Mouse (Mus musculus): ENCODE results near the gene Cxadr.

The Cxadr gene

DNA sequence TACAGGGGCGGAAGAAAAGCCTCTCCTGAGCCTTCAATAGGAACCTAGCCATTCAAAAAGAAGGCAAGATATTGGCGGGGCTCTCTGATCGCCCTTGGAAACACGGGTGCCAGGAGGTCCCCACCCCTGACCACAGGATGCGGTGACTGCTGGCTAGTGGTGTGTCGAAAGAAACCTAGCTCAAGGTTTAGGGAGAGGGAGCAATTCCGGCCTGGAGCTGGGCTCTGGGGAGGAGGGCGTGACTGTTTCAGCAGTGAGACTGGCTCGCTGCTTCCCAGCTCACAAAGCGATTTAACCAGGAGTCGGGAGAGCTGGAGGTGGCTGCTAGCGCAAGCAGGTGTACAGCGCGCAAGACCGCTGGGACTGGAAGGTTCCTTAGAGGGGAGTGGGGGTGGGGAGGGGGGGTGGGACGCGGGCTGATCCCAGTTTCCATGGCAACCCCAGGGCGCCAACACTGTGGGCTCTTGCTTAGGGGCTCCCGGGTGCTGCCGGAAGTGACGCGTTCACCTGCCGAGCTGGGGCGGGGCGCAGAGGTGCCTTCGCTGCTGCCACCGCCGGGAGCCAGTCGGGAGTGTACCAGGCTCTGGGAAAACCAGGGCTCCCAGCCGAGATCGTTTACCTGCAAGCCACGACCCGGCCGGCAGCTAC, at the start of gene Cxadr:
Gene Cxadr (plus strand): TSS at position 307 of the 648 bp plus-strand sequence.
- DNase-seq (ENCODE audit: low read depth in 1 of 2, low spot score in 2 of 2), result no peak

DNA sequence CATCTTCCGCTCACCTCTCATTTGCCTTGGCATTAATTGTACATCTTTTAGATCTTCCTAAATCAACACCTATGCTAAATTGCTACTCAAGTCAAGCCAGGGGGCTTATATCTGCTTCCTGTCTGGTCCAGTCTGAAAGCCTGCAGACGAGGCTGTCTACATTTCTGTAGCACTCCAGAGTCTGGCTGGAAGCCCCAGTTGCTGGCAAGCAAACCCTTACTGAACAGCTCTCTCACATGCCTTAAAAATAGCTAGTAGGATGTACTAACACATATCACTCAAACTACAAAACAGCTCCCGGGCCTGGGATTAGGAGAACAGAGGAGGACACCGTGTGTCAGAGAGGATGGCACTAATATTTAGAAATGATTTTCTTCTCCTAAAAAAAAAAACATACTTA, 42.3 kb upstream of the Cxadr start:
- DNase-seq (ENCODE audit: low read depth in 1 of 2, low spot score in 2 of 2), result no peak

DNA sequence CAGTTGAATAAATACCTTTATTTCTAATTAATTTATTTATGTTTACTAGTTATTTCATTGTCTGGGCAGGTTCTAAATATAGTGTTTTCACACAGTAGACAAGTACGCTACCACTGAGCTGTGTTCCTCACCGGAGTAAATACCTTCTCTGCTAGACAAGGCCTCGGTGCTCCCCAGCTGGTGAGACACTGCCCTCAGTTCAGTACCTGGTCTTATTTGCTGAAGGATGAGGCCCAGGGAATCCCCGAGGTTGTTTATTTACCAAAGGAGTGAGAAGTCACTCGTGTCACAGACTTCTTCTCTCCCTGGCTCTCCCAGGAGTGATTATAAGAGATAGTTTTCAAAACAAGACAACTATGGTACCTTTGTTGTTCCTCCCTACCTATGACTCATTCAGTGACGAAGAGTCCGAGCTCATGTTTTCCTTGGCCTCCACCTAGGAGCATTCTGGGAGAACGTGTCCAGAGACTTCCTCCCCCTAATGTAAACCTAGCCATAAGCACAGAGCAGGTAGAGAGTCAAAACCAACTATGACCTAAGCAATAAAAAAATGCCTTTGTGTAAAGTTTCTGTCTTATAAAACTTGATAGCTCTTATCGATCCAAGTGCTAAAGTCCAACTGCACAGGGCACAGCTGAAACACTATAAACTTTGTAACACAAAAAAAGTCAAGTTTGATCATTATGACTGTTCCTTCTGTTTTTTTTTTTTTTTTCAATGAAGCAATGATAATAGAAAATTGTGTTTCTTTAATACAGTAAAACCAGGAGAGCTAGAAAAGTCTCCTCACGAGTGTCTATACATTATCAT, 41.0 kb upstream of the Cxadr start:
- no peak for DNase-seq (ENCODE audit: low read depth in 1 of 2, low spot score in 2 of 2)

DNA sequence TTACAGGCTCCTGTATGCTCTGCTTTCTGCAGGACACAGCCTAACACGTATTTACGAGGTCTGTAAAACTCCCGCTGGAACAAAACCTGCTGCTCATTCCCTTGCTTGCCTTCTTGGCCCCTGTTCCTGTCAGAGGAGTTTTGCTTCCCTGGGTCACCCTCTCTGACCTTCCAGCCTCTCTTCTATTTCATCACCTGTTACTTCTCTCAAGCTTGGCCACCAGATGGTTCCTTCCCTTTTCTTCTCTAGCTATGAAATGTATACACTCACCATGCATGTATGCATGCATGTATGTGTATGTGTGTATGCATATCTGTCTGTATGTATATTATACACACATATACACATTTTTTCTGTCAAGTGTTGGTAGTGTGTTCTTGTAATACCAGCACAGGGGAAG, 39.8 kb upstream of the Cxadr start:
- no peak for DNase-seq (ENCODE audit: low read depth in 1 of 2, low spot score in 2 of 2)

DNA sequence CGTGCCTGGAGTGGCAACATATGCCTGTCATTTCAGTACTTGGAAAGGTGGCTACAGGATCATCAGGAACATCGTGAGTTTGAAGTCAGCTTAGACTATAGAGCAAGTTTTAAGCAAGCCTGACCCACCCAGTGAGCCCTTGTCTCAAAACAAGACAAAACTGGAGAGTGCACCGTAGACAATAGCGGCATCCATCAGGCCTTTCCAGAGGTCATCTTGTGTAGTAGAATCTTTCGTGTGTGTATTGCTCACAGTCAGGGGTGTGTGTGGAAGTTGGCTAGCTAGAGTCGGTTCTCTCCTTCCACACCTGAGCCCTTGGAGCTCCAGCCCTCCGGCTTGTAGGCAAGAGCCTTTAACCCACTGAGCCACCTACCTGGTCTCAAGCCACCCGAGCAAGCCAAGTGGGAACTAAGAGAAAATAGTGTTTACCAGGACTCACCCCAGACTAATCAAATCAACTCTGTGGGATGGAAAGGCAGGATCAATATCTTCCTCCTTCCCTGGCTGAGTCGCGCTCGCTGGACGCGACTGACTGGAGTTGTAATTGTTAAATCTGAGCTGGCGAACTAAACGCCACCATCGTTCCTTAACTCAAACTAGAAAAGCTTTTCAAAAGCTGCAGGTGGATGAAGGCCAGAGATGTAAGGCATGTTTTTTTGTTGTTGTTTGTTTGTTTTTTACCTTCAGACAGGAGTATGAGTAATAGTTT, 36.7 kb upstream of the Cxadr start:
- no peak for DNase-seq (ENCODE audit: low read depth in 1 of 2, low spot score in 2 of 2)

DNA sequence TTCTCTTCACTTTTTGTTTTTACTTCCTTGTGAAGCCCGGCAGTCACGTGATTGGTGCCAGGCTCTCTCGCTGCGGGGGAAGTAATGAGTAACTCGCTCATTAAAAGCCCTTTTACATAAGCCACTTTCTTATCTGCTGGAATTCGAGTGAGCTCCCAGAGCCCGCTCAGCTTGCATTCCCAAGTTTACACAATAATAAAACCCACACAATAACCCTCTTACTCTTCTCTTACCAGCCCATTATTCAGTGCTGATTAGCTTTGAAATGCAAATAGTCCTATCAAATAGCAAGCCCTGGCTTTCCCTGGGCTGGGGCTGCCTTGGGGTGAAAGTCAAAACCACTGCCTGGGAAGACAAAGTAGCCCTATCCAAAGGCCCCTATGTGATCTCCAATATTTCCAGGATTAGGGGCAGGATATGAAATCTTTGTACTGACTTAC, 36.1 kb upstream of the Cxadr start:
- DNase-seq (ENCODE audit: low read depth in 1 of 2, low spot score in 2 of 2), result peak; percentile 12 to 22

DNA sequence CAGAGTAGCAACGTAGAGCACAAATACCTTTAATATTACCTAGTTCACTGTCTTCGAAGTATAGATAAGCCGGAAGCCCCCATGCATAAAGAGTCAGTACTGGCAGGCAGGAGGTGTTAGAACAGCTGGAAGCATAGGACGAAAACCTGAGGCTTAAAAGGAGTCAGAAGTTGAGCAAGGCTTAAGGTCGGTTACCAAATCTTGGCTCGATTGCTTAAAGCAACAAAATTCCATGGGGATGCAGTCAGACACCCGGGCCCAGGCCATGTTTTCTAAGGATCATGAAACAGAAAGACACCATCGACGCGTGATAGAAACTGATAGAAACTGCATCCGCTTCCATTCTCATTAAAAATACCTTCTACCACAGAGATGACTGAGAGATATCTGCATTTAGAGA, 35.5 kb upstream of the Cxadr start:
- DNase-seq (ENCODE audit: low read depth in 1 of 2, low spot score in 2 of 2), result no peak

DNA sequence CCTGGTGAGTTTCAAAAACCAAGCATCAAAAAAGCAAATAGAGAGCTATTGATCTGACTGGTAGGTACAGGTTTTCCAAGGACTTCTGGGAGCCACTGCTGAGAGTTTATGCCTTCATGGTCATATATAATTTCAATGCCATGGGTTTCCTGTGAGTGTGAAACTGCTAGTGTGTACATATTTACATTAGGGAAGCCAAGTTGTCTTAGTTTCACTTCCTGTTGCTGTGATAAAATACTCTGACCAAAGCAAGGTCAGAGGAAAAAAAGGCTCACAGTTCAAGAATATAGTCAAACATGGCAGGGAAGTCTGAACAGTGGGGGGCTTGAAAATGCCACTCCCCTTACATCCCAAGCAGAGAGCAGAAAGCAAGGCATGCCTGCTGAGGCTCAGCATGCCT, 33.8 kb upstream of the Cxadr start:
- DNase-seq (ENCODE audit: low read depth in 1 of 2, low spot score in 2 of 2), result peak in 1 of 2 experiments; percentile 1

DNA sequence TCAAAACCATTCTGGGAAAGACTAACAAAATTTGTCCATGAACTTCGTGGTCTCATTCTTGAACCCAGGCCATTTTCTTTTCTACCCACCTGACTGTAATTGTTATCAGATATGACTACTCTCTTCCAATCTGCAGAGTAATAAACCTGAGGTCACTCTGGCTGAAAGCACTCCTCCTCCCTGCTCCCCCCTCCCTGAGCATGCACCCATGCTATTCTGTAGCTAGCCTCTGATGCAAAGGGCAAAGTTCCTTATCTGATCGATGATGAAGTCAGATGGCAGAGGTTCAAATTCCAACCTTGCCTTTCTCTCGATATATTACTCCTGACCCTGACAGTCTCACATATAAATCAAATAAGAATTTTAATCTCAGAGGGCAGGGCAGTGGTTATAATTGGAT, 33.1 kb upstream of the Cxadr start:
- DNase-seq (ENCODE audit: low read depth in 1 of 2, low spot score in 2 of 2), result no peak

DNA sequence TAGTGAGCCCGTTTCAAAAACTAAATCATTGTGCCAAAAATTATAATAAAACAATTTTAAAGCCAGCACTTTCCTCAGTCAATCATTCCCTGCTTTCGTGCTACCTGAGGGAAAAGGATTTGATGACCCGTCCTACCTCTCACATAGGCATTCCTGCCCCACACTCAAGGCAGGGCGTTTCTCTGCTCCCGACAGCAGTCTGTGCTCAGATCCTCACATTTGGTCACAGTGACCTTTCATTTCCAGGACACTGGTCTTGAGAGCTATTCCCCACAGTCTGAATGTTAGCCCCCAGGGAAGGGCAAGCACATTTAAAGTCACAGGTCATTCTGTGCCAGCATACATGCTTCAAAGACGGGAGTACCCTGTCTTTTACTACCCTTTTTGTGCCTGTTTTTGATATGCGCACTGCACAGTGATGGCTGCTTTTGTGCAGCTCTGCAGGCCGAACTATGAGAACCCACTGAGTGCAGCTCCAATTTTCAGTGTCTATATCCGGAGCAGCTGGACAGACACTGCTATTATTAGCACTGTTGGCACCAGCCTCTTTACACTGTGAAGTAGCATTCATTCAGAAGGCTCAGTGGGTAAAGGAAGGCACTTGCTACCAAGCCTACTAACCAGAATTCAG, 26.3 kb upstream of the Cxadr start:
- DNase-seq (ENCODE audit: low read depth in 1 of 2, low spot score in 2 of 2), result no peak

DNA sequence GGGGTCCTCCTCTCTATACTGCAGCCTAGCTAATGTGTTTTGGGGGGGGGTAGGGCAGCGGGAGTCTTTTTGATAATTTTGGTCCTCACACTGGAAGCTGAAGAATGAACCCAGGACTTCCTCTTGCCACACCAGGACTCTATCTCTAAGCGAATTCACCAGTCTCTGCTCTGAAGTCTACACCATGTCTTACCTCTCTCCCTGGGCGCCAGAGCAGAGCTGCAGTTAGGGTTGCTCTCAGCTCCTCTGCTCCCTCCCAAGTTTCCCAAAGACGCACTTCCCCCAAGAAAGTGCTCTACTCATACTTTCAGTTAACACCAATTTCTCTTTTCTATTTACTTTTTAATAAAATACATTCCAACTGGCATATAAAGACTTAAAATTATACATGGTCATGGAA, 23.7 kb upstream of the Cxadr start:
- DNase-seq (ENCODE audit: low read depth in 1 of 2, low spot score in 2 of 2), result no peak

DNA sequence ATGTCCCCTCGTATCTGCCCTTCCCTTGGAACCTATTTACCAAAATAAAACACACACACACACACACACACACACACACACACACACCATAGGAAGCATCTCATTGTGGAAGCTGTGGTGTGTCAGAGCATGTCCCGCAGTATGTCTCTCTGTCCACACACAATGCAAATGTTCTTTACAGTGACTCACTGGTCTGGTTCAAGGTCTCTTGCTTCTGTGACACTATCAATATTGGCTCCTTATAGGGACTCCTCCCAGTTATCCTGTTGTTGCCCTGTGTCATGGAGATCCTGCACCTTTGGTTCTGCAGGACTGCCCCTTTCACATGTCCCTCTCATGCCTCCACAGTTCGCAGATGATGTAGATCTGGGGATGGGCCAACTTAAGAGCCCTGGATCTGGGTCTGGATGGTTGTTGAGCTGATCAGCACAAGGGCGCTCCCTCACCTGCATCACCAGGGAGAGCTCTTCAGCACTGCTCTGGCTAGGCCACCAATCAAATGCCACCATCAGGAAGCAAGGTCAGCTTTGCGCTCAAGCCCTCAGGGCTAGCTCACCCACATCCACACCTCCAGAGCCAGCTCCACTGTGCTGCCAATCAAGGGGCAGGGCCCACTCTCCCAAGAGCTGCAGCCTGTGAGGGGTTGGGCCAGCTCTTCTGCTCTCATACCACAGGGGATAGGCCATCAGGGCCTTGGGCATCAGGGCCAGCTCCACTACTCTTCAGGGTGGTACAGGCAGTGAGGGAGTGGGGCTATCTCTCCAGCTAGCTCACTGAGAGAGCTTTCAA, 21.0 kb upstream of the Cxadr start:
- DNase-seq (ENCODE audit: low read depth in 1 of 2, low spot score in 2 of 2), result no peak

DNA sequence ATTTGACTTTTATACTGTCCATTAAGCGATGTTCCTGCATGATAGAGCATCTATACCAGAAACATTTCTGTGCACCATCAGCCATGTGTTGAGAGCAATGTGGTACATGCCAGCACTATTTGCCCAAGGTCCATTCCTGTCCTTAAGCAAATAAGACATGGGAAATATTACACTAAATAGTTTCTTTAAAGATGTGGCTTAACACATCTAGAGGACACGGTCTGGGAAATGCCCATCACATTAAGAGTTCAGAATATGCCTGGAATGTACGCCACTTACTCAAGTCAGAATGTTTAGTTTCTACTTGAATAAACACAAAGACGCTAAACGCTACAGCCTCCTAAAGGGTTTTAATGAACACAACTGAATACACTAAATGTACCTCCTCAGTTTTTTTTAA, 18.1 kb upstream of the Cxadr start:
- no peak for DNase-seq (ENCODE audit: low read depth in 1 of 2, low spot score in 2 of 2)

DNA sequence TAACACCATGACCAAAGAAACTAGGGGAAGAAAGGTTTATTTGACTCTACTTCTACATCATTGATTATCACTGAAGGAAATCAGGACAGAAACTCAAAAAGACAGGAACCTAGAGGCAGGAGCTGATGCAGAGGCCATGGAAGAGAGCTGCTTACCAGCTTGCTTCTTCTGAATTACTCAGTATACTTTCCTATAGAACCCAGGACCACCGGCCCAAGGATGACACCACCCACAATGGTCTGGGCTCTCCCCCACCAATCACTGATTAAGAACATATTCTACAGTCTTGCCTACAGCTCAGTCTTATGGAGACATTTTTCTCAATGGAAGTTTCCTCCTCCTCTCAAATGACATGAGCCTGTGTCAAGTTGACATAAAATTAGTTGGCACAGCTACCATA, 7.2 kb upstream of the Cxadr start:
- DNase-seq (ENCODE audit: low read depth in 1 of 2, low spot score in 2 of 2), result no peak

DNA sequence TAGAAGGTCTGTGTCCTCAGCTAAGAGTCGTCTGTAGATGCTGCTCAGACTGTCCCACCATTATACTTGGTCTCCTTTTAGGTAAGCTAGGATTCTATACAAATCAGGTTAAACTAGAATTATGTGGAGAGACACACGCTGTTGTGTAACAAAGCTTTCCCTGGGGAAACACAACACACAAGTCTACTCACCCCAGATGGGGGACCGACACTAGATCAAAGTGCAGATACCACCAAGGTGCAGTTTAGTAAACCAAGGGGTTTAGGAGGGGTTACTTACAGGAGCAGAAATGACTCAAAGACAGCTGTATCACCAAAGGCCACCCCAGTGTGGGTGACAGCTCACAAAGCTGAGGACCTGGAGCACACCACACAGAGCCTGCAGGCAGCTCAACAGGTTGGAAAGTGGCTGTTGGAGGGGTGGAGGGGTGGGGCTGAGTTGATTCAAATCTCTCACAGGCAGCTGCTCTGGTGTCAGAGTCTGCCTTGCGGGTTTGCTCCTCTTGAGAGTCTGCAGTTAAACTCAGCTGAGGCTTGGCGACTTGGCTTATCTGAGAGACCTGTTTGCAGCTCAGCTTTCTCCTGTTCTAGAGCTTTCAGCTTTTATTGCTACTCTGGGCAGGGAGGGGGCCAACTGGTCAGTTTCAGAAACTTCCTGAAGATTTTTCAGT, 6.5 kb upstream of the Cxadr start:
- DNase-seq (ENCODE audit: low read depth in 1 of 2, low spot score in 2 of 2), result no peak

DNA sequence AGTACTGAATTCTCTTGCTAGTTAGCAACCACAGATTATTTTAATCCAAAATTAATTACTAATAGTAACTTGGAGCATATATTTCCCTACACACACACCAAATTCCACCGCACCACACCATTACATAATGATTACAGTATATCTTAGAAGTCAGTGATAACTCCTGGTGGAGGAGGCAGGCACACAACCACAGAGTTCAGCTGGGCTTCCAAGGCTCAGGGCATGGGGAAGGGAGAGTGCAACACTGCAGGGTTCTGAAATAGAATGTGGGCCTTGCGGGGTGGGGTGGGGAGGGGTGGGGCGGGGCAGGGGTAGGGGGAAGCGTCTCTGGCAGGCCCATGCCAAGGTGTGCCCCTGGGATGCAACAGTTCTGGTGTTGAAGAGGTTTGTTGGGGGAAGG, 5.7 kb upstream of the Cxadr start:
- DNase-seq (ENCODE audit: low read depth in 1 of 2, low spot score in 2 of 2), result no peak

DNA sequence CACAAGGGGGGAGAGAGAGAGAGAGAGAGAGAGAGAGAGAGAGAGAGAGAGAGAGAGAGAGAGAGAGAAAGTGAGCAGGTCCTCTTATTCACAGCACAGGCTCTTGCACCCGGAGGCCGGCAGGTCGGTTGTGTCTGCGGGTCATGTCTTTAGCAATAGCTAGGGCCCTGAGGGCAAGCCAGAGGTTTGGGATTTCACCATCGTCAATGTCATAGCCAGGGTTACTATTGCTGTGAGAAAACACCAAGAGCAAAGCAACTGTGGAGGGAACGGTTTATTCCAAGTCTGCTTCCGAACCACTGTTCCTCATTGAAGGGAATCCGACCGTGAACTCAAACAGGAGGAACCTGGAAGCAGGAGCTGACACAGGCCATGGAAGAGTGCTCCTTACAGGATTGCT, 5.2 kb upstream of the Cxadr start:
- DNase-seq (ENCODE audit: low read depth in 1 of 2, low spot score in 2 of 2), result peak; percentile 3 to 34

DNA sequence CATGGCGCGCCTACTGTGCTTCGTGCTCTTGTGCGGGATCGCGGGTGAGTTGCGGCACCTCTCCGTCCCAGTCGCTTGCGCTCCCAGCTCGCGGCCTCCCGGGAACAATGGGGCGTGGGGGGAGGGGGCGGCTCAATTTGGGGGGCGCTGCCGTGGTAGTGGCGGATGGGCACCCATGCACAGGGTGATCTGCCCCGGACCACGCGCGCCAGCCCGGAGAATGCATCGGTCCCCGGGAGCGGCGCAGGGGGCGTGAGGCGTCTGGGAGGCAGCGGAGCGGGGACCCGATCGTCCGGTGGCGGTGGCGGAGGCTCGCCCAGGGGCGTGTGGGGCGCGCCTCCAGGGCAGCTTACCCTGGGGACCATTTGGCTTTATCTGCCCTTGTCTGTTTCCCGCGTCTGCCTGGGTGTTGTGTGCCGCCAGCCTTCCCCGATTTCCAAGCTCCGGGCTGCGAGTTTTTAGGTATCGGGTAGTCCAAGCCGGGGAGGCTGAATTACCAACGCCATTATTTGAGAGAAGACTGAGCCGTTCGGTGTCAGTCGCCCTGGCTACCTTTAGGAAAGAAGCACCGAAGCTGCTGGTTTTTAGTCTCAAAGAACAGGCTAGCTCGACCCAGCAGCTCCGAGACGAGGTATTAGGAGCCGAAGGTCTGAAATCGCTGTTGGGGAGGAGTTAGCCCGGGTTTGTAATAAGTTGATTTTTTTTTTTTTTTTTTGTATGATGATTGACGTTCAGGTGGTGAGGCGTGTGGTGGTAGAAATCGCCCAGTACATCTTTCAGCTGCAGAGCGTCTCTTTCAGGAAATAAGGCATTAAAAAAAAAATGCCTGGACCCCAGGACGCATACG, 765 bp downstream of the Cxadr start:
- DNase-seq (ENCODE audit: low read depth in 1 of 2, low spot score in 2 of 2), result no peak

DNA sequence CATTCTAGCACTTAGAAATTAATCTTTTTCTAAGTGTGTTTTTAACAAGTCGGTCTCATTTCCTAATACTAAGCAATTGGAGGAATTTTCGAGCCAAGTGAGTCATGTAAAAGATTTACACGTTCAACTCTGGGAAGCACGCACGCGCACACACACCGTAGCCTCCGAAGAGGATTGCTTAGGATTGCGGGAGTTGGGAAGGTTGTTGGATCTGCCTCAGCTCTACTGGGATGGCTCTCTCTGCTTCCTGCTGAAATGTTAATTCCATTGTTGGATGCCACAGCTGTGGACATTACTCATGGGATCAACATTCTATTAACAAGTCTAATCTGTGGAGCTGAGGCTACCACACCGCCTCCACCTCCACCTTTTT, 1.4 kb downstream of the Cxadr start:
- DNase-seq (ENCODE audit: low read depth in 1 of 2, low spot score in 2 of 2), result no peak

Data from monocyte, adult 2 months (primary cell).